Mouse (Mus musculus): ENCODE results near the gene Tbc1d30. TPM values are rescaled to one million over a fixed set of nuclear protein-coding genes. Genes with fewer than 3 reads are reported as not detected.
A peak's percentile ranks its signal among the peaks of the same experiment; 100 is the strongest.

Gene Tbc1d30
- total and polyA plus RNA-seq, 2 experiments from 2014 or later: 1.1 to 14.7 TPM

DNA sequence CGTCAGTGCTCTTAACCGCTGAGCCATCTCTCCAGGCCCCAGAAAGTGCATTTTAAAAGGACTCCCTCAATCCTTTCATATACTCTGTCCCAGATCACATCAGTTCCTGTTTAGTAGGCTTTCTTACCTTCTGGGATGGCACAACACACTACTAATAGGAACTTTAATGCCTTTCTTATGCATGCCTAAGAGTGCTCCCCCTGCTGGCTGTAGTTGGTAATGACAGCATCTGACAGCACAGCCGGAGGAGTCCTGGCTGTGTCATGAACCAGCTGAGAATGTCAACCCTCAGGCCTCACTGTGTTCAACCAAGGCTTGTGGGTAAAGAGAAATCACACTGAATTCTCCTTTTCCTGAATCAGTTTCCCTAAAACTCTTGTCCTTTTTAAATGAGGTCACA, 16.5 kb downstream of the Tbc1d30 start:
- no peak overlapping the region for H3K27ac ChIP-seq (ENCODE audit: low read depth)
- no peak overlapping the region for H3K9ac ChIP-seq (replicated peaks; ENCODE audit: low read depth, low read length)
- H3K4me1 ChIP-seq (ENCODE audit: control insufficient read depth, insufficient read depth): no peaks in the 10 kb centered on the region
- H3K36me3 ChIP-seq (replicated peaks; ENCODE audit: control insufficient read depth, insufficient read depth, low read length): peaks cover 4% of the 10 kb centered on the region; the same call in 1 of the 2 replicates
- no peak for TF ChIP-seq EP300 (IDR thresholded peaks at IDR 0.05; ENCODE audit: low read depth)
- TF ChIP-seq CTCF (IDR thresholded peaks at IDR 0.05; ENCODE audit: low read depth): peak; percentile 82
- DNase-seq (ENCODE audit: low spot score) (no peak), ATAC-seq (ENCODE audit: insufficient read depth, low read depth) (no peak)
- H3K4me3 ChIP-seq (ENCODE audit: low read depth, low read length): no peak overlapping the region
- 70% methylated on average over 3 of the region's 3 CpGs for WGBS
- H3K27me3 ChIP-seq (ENCODE audit: control insufficient read depth, insufficient read depth, low read length): no peaks in the 10 kb centered on the region
- no peak overlapping the region for H3K4me2 ChIP-seq (ENCODE audit: low read depth, low read length)
- no peaks in the 10 kb centered on the region for H3K9me3 ChIP-seq (replicated peaks; ENCODE audit: control insufficient read depth, low read length)

DNA sequence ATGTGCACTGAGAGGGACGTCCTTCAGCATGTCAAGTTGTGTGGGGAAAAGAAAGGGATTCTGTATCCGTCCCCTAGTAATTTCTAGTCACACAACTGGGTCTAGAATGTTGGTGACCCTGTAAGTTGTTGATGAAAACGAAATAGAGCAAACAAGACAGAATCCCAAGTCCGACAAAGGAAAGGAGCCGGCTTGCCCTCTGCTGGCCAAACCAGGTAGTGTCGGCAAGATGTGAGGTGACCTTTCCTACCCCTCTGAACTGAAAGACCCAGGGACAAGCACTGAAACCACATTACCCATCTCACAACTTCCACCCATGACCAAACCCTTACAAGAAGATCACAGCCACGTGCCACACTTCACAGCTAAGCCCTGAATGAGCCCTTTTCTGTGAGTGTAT, 20.1 kb downstream of the Tbc1d30 start:
- H3K4me3 ChIP-seq (ENCODE audit: low read depth, low read length): no peak overlapping the region
- DNase-seq (ENCODE audit: low spot score) (no peak), ATAC-seq (ENCODE audit: insufficient read depth, low read depth) (no peak)
- no peaks in the 10 kb centered on the region for H3K9me3 ChIP-seq (replicated peaks; ENCODE audit: control insufficient read depth, low read length)
- peaks cover 4% of the 10 kb centered on the region; the same call in 1 of the 2 replicates for H3K36me3 ChIP-seq (replicated peaks; ENCODE audit: control insufficient read depth, insufficient read depth, low read length)
- no peaks in the 10 kb centered on the region for H3K27me3 ChIP-seq (ENCODE audit: control insufficient read depth, insufficient read depth, low read length)
- H3K9ac ChIP-seq (replicated peaks; ENCODE audit: low read depth, low read length): no peak overlapping the region
- no peaks in the 10 kb centered on the region for H3K4me1 ChIP-seq (ENCODE audit: control insufficient read depth, insufficient read depth)
- no peak for TF ChIP-seq EP300 (IDR thresholded peaks at IDR 0.05; ENCODE audit: low read depth)
- peak; percentile 81 for TF ChIP-seq CTCF (IDR thresholded peaks at IDR 0.05; ENCODE audit: low read depth)
- H3K4me2 ChIP-seq (ENCODE audit: low read depth, low read length): no peak overlapping the region
- 11% methylated on average over 7 of the region's 7 CpGs for WGBS
- no peak overlapping the region for H3K27ac ChIP-seq (ENCODE audit: low read depth)

DNA sequence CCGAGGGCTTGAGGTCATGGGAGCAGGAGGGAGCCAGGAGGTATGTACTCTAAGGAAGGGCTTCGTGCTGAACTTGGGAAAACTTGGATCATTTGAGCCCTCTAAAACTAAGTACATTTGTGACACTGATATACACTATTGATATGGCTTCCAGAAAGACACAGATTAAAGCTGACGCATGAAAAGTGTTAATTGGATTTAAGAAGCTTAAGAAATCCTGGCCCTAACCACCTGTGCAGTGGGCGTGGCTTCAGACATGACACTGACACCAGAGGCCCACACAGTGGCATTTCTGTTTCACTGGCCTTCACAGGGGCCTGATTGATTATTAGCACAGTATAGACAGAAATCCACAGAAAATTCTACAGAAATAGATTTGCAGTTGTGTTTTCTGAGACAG, 21.5 kb downstream of the Tbc1d30 start:
- 67% methylated on average over 4 of the region's 4 CpGs for WGBS
- ATAC-seq (ENCODE audit: insufficient read depth, low read depth) (no peak), DNase-seq (ENCODE audit: low spot score) (no peak)
- no peak overlapping the region for H3K27ac ChIP-seq (ENCODE audit: low read depth)
- TF ChIP-seq EP300 (IDR thresholded peaks at IDR 0.05; ENCODE audit: low read depth) (no peak), CTCF (IDR thresholded peaks at IDR 0.05; ENCODE audit: low read depth) (no peak)
- H3K9ac ChIP-seq (replicated peaks; ENCODE audit: low read depth, low read length): no peak overlapping the region
- H3K9me3 ChIP-seq (replicated peaks; ENCODE audit: control insufficient read depth, low read length): no peaks in the 10 kb centered on the region
- no peaks in the 10 kb centered on the region for H3K27me3 ChIP-seq (ENCODE audit: control insufficient read depth, insufficient read depth, low read length)
- peaks cover 4% of the 10 kb centered on the region; the same call in 1 of the 2 replicates for H3K36me3 ChIP-seq (replicated peaks; ENCODE audit: control insufficient read depth, insufficient read depth, low read length)
- H3K4me3 ChIP-seq (ENCODE audit: low read depth, low read length): no peak overlapping the region
- H3K4me2 ChIP-seq (ENCODE audit: low read depth, low read length): no peak overlapping the region
- no peaks in the 10 kb centered on the region for H3K4me1 ChIP-seq (ENCODE audit: control insufficient read depth, insufficient read depth)

DNA sequence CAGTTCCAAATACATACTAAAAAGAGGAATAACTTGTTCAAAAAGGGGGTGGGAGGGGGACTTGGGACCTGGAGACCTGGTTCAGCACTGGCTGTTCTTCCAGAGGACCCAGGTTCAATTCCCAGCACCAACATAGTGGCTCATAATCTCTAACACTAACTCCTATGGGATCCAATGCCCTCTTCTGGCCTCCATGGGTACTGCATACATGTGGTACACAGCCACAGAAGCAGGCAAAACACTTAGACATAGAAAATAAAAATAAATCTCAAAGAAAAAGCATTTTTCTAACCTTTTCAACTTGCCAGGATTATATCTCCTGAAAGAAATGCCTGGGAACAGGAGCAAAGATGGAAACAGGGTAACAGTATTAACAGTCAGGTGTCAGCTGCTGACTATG, 24.9 kb downstream of the Tbc1d30 start:
- H3K27ac ChIP-seq (ENCODE audit: low read depth): no peak overlapping the region
- no peaks in the 10 kb centered on the region for H3K9me3 ChIP-seq (replicated peaks; ENCODE audit: control insufficient read depth, low read length)
- DNase-seq (ENCODE audit: low spot score) (no peak), ATAC-seq (ENCODE audit: insufficient read depth, low read depth) (no peak)
- H3K4me3 ChIP-seq (ENCODE audit: low read depth, low read length): no peak overlapping the region
- no peak overlapping the region for H3K9ac ChIP-seq (replicated peaks; ENCODE audit: low read depth, low read length)
- no peak overlapping the region for H3K4me2 ChIP-seq (ENCODE audit: low read depth, low read length)
- peaks cover 7% of the 10 kb centered on the region; the same call in 1 of the 2 replicates for H3K4me1 ChIP-seq (ENCODE audit: control insufficient read depth, insufficient read depth)
- no peak for TF ChIP-seq CTCF (IDR thresholded peaks at IDR 0.05; ENCODE audit: low read depth)
- no peak for TF ChIP-seq EP300 (IDR thresholded peaks at IDR 0.05; ENCODE audit: low read depth)
- no peaks in the 10 kb centered on the region for H3K27me3 ChIP-seq (ENCODE audit: control insufficient read depth, insufficient read depth, low read length)
- H3K36me3 ChIP-seq (replicated peaks; ENCODE audit: control insufficient read depth, insufficient read depth, low read length): no peaks in the 10 kb centered on the region

DNA sequence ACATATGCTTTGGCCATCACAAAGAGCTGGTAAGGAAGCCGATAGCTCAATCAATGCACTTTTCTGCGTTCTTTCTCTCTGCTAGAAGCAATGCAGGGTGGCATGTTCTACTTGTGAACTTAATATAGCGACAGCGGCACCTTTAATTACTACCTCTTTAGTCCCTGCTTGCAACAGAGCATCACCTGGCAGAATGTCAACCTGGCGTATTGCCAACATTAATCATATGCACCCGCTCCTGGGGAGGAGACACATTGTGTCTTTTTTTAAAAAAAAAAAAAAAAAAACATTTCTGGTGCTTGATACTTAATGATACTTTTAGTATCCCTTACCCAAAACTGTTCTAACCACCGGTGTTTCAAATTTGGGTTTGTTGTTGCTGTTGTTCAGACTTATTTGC, 27.6 kb downstream of the Tbc1d30 start:
- TF ChIP-seq CTCF (IDR thresholded peaks at IDR 0.05; ENCODE audit: low read depth) (no peak), EP300 (IDR thresholded peaks at IDR 0.05; ENCODE audit: low read depth) (no peak)
- no peak for DNase-seq (ENCODE audit: low spot score)
- Histone ChIP-seq H3K36me3 (replicated peaks; ENCODE audit: control insufficient read depth, insufficient read depth, low read length) (no peaks in the 10 kb centered on the region), H3K27ac (ENCODE audit: low read depth) (no peak overlapping the region), H3K9me3 (replicated peaks; ENCODE audit: control insufficient read depth, low read length) (no peaks in the 10 kb centered on the region), H3K27me3 (ENCODE audit: control insufficient read depth, insufficient read depth, low read length) (no peaks in the 10 kb centered on the region), H3K4me3 (ENCODE audit: low read depth, low read length) (no peak overlapping the region), H3K4me2 (ENCODE audit: low read depth, low read length) (no peak overlapping the region), H3K9ac (replicated peaks; ENCODE audit: low read depth, low read length) (no peak overlapping the region), H3K4me1 (ENCODE audit: control insufficient read depth, insufficient read depth) (peaks cover 7% of the 10 kb centered on the region; the same call in 1 of the 2 replicates)
- 50% methylated on average over 7 of the region's 7 CpGs for WGBS
- 0 out of 2 replicates have a peak, but pooled peaks have one; percentile 17 for ATAC-seq (ENCODE audit: insufficient read depth, low read depth)

DNA sequence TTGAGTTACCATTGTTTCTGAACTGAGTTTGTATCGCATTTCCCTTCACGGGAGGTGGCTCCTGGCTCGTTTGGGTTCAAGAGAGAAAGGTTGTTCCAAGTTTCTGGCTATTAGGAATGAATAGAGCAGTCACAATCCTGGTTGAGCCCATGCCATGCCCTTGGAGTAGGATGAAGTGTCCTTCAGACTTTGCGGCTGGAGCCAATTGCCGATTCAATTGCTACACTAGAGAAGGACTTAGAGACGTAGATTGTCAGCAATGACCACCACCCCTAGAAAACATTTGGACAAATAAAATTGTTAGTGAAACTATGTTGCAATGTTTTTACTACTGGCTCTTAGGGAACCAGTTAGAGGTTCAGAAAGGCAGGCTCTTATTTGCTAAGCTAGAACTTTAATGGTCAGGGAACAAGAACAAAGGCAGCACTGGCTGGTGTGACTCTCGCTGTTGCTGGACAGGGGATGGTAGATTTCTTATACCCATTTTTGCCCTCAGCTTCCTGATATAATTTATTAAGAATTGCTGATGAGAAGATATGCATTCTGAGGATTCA, 32.6 kb downstream of the Tbc1d30 start:
- Histone ChIP-seq H3K9me3 (replicated peaks; ENCODE audit: control insufficient read depth, low read length) (no peaks in the 10 kb centered on the region), H3K4me3 (ENCODE audit: low read depth, low read length) (no peak overlapping the region), H3K27ac (ENCODE audit: low read depth) (no peak overlapping the region), H3K9ac (replicated peaks; ENCODE audit: low read depth, low read length) (no peak overlapping the region), H3K4me2 (ENCODE audit: low read depth, low read length) (no peak overlapping the region), H3K36me3 (replicated peaks; ENCODE audit: control insufficient read depth, insufficient read depth, low read length) (no peaks in the 10 kb centered on the region), H3K27me3 (ENCODE audit: control insufficient read depth, insufficient read depth, low read length) (no peaks in the 10 kb centered on the region), H3K4me1 (ENCODE audit: control insufficient read depth, insufficient read depth) (peaks cover 5% of the 10 kb centered on the region; the same call in 1 of the 2 replicates)
- ATAC-seq (ENCODE audit: insufficient read depth, low read depth): no peak
- DNase-seq (ENCODE audit: low spot score): no peak
- TF ChIP-seq CTCF (IDR thresholded peaks at IDR 0.05; ENCODE audit: low read depth) (no peak), EP300 (IDR thresholded peaks at IDR 0.05; ENCODE audit: low read depth) (no peak)
- WGBS: 58% methylated on average over 7 of the region's 7 CpGs
